ENCODE assay signal across 8 mouse cellular contexts in genomic region chr1:189006826-189007225, GRCm38 (mm10). TPM values are rescaled to one million over a fixed set of nuclear protein-coding genes. Genes with fewer than 3 reads are reported as not detected.
DNase-seq lines count a peak whose midpoint lies in the region; ATAC-seq and TF ChIP-seq lines count a peak whose summit lies in the region.

No protein-coding gene starts in this region.

- H3K27ac ChIP-seq in embryonic facial prominence, embryonic 14.5 days (replicated peaks; ENCODE audit: low read depth, low read length) = no peak overlapping the region
- peak overlapping the region; percentile 97 for H3K27ac ChIP-seq in limb, embryonic 10.5 days

- H3K27me3 ChIP-seq in embryonic facial prominence, embryonic 14.5 days (replicated peaks; ENCODE audit: control insufficient read depth, insufficient read depth, low read length) = no peaks in the 10 kb centered on the region
- no peaks in the 10 kb centered on the region for H3K27me3 ChIP-seq in limb, embryonic 10.5 days (ENCODE audit: low read depth, poor library complexity, severe bottlenecking)
- H3K27me3 ChIP-seq in myocyte (ENCODE audit: control insufficient read depth, insufficient read depth, insufficient read length) = no peaks in the 10 kb centered on the region

- TF ChIP-seq POLR2A in myocyte (IDR thresholded peaks at IDR 0.05; ENCODE audit: insufficient read length, low read depth) = no peak

- H3K9ac ChIP-seq in embryonic facial prominence, embryonic 14.5 days (ENCODE audit: low read depth, low read length) = peak overlapping the region; percentile 96

- WGBS in embryonic facial prominence, embryonic 14.5 days = under 1% methylated on average over 7 of the region's 7 CpGs
- WGBS in limb, embryonic 10.5 days = 2% methylated on average over 7 of the region's 7 CpGs

- no peaks in the 10 kb centered on the region for H3K9me3 ChIP-seq in embryonic facial prominence, embryonic 14.5 days (ENCODE audit: control insufficient read depth, low read length)
- H3K9me3 ChIP-seq in limb, embryonic 10.5 days (replicated peaks) = no peaks in the 10 kb centered on the region

- H3K79me2 ChIP-seq in myocyte (ENCODE audit: control insufficient read depth, insufficient read depth) = peaks cover 37% of the 10 kb centered on the region

- peak overlapping the region; percentile 96 for H3K4me2 ChIP-seq in embryonic facial prominence, embryonic 14.5 days (ENCODE audit: low read depth, low read length)
- H3K4me2 ChIP-seq in myocyte (ENCODE audit: low read depth) = peak overlapping the region; percentile 94

- peaks cover 12% of the 10 kb centered on the region for H3K4me1 ChIP-seq in embryonic facial prominence, embryonic 14.5 days (ENCODE audit: control insufficient read depth, insufficient read depth, low read length)
- peaks cover 19% of the 10 kb centered on the region for H3K4me1 ChIP-seq in limb, embryonic 10.5 days

- H3K36me3 ChIP-seq in embryonic facial prominence, embryonic 14.5 days (ENCODE audit: control insufficient read depth, insufficient read depth, low read length) = peaks cover 15% of the 10 kb centered on the region; the same call in 1 of the 2 replicates
- H3K36me3 ChIP-seq in limb, embryonic 10.5 days = peaks cover 24% of the 10 kb centered on the region
- no peaks in the 10 kb centered on the region for H3K36me3 ChIP-seq in myocyte (ENCODE audit: control insufficient read depth, insufficient read depth)

- no peak; the same call in 1 of the 2 replicates for ATAC-seq in embryonic facial prominence, embryonic 14.5 days (ENCODE audit: low read depth)

- H3ac ChIP-seq in myocyte (ENCODE audit: control insufficient read depth, insufficient read length) = peak overlapping the region; percentile 86

- peak; percentile 21 for DNase-seq in embryo, embryonic 10.5 days (ENCODE audit: low spot score)
- DNase-seq in embryo, embryonic 9.5 days (ENCODE audit: extremely low spot score) = no peak
- peak; percentile 29 for DNase-seq in 3T3-L1 (ENCODE audit: low read depth, low spot score)
- DNase-seq in embryonic facial prominence, embryonic 14.5 days (ENCODE audit: low spot score) = no peak
- no peak for DNase-seq in limb, embryonic 10.5 days (ENCODE audit: low spot score)
- no peak for DNase-seq in layer of hippocampus, adult 18-20 months (ENCODE audit: low spot score in 2 of 2)
- no peak for DNase-seq in left cerebral cortex, adult 8-10 months (ENCODE audit: low spot score in 2 of 2)

- H3K4me3 ChIP-seq in embryonic facial prominence, embryonic 14.5 days (ENCODE audit: low read depth, low read length) = peak overlapping the region; percentile 98
- peak overlapping the region; percentile 99 for H3K4me3 ChIP-seq in limb, embryonic 10.5 days
- H3K4me3 ChIP-seq in myocyte = peak overlapping the region; percentile 49

TF ChIP-seq in myocyte, 11 proteins besides CTCF, POLR2A, EP300 and RAD21:
- no peak for TF ChIP-seq TCF3 (IDR thresholded peaks at IDR 0.05; ENCODE audit: insufficient read length, low read depth)
- no peak for TF ChIP-seq MYOG (IDR thresholded peaks at IDR 0.05; ENCODE audit: control insufficient read depth in 1 of 3, insufficient read depth in 1 of 3, insufficient read length in 2 of 3, low read depth in 2 of 3)
- no peak for TF ChIP-seq TCF12 (IDR thresholded peaks at IDR 0.05; ENCODE audit: insufficient read depth, poor library complexity, severe bottlenecking)
- no peak for TF ChIP-seq E2F4 (IDR thresholded peaks at IDR 0.05; ENCODE audit: insufficient read depth)
- no peak for TF ChIP-seq MYOD1 (IDR thresholded peaks at IDR 0.05; ENCODE audit: control insufficient read depth in 1 of 3, insufficient read length in 2 of 3, low read depth in 2 of 3)
- TF ChIP-seq USF1 (IDR thresholded peaks at IDR 0.05; ENCODE audit: low read depth) = no peak
- no peak for TF ChIP-seq POLR2AphosphoS2 (IDR thresholded peaks at IDR 0.05; ENCODE audit: insufficient read length, low read depth)
- no peak for TF ChIP-seq MAX (IDR thresholded peaks at IDR 0.05; ENCODE audit: low read depth)
- no peak for TF ChIP-seq CEBPB (IDR thresholded peaks at IDR 0.05; ENCODE audit: insufficient read depth, poor library complexity, severe bottlenecking)
- TF ChIP-seq REST (IDR thresholded peaks at IDR 0.05; ENCODE audit: insufficient read depth, insufficient read length) = no peak
- no peak for TF ChIP-seq SRF (IDR thresholded peaks at IDR 0.05; ENCODE audit: control insufficient read depth, insufficient read length, low read depth)

RNA-seq across cellular contexts. Expression of gene Kctd3, which starts 0.8 kb away (rescaled TPM):
- 28.5 and 34.1 TPM in 2 replicates for polyA plus RNA-seq in embryonic facial prominence, embryonic 14.5 days (2014; fragmentation: Nextera tagmentation; extraction: Ambion mirVana)
- 28.5 and 32.6 TPM in 2 replicates for polyA plus RNA-seq in limb, embryonic 10.5 days (2016; fragmentation: Nextera tagmentation; extraction: Ambion mirVana)
- polyA plus RNA-seq in myocyte (2012; fragmentation: generic; extraction: Trizol) = 27.1 TPM
- total RNA-seq in layer of hippocampus, adult 18-20 months (2021) = 10 to 100 TPM; 76.6 to 81.1 TPM
- 10 to 100 TPM; 72.1 to 93.0 (median 81.4) TPM for total RNA-seq in left cerebral cortex, adult 8-10 months (2022)

Comparison
In these comparisons a context has a peak if more than half of its experiments do, and no peak if none do; other contexts are left out.
1. DNase-seq: peak in embryo, embryonic 10.5 days (single experiment) and 3T3-L1 (single experiment); none in embryo, embryonic 9.5 days (single experiment), embryonic facial prominence, embryonic 14.5 days (single experiment), limb, embryonic 10.5 days (single experiment), layer of hippocampus, adult 18-20 months (0 of 2) and left cerebral cortex, adult 8-10 months (0 of 2).
2. H3K4me3 ChIP-seq: peak in every context shown above with its lines; median percentile 99 in limb, embryonic 10.5 days; 98 in embryonic facial prominence, embryonic 14.5 days; 49 in myocyte.